37 mouse cellular contexts compared by ENCODE assay signal in the genomic region with DNA sequence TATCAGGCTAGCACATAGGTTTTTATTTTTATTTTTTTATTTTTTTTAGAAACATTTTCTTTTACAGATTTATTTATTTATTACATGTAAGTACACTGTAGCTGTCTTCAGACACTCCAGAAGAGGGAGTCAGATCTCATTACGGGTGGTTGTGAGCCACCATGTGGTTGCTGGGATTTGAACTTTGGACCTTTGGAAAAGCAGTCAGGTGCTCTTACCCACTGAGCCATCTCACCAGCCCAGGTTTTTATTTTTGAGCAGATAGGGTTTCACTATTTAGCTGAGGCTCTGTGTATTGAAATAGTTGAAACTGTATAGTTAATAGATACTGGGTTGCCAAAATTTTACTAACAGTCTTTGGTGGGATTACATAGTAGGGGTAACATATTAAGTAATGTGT. TPM values are rescaled to one million over a fixed set of nuclear protein-coding genes. Genes with fewer than 3 reads are reported as not detected.
"Had no signal": no experiment of that assay in that cellular context is flagged by ENCODE, and none has a peak within 500 bp of the region (broad histone marks: within the 10 kb centered on the region; RNA-seq: fewer than 3 reads in every experiment).

No protein-coding gene starts in this region.

RNA-seq across cellular contexts. Expression of gene Cxcr5, which starts 51.4 kb away (rescaled TPM):
- total RNA-seq: left cerebral cortex, postnatal 10 days; left cerebral cortex, postnatal 14 days; left cerebral cortex, postnatal 25 days; left cerebral cortex, postnatal 36 days; left cerebral cortex, postnatal 4 days; megakaryocyte progenitor cell, adult 5-6 weeks; megakaryocyte, adult 5-6 weeks; midbrain, postnatal 0 days had no signal
- polyA plus RNA-seq: limb, embryonic 10.5 days; limb, embryonic 12.5 days; liver, embryonic 11.5 days; liver, embryonic 12.5 days; liver, embryonic 15.5 days; liver, embryonic 16.5 days; lung, embryonic 14.5 days; lung, embryonic 15.5 days; macrophage; midbrain, embryonic 10.5 days; midbrain, embryonic 12.5 days; midbrain, embryonic 13.5 days; midbrain, embryonic 14.5 days; midbrain, embryonic 15.5 days; midbrain, embryonic 16.5 days; midbrain, postnatal 0 days; neural tube, embryonic 11.5 days; neural tube, embryonic 12.5 days had no signal

RNA-seq across cellular contexts. Expression of gene Treh, which starts 60.0 kb away (rescaled TPM):
- total RNA-seq: left cerebral cortex, postnatal 10 days; left cerebral cortex, postnatal 14 days; left cerebral cortex, postnatal 4 days; megakaryocyte progenitor cell, adult 5-6 weeks; megakaryocyte, adult 5-6 weeks; megakaryocyte-erythroid progenitor cell, adult 5-6 weeks; midbrain, postnatal 0 days; monocyte, adult 5-6 weeks had no signal
- polyA plus RNA-seq: limb, embryonic 10.5 days; limb, embryonic 11.5 days; limb, embryonic 12.5 days; limb, embryonic 13.5 days; limb, embryonic 14.5 days; limb, embryonic 15.5 days; liver, embryonic 11.5 days; liver, embryonic 12.5 days; liver, embryonic 13.5 days; liver, embryonic 14.5 days; liver, embryonic 15.5 days; liver, embryonic 16.5 days; lung, adult 2 months; lung, embryonic 14.5 days; lung, embryonic 15.5 days; lung, embryonic 16.5 days; lung, postnatal 0 days; macrophage; midbrain, embryonic 10.5 days; midbrain, embryonic 11.5 days; midbrain, embryonic 12.5 days; midbrain, embryonic 13.5 days; midbrain, embryonic 14.5 days; midbrain, embryonic 15.5 days; midbrain, embryonic 16.5 days; midbrain, postnatal 0 days; neural tube, embryonic 11.5 days; neural tube, embryonic 12.5 days had no signal
